Mouse (Mus musculus) effector memory CD4-positive, alpha-beta T cell, adult 5 months (primary cell): Measurements from ENCODE around the gene Fam187b. TPM values are rescaled to one million over a fixed set of nuclear protein-coding genes. Genes with fewer than 3 reads are reported as not detected.

Experiments used
- polyA plus RNA-seq: library from polyadenylated mRNA; unstranded; fragments of 100-300 nt; shearing (Covaris generic); gene quantifications from one replicate; pipeline ENCODE4 v1.2.1, GENCODE M21; 2017

The Fam187b gene
- 0.46 TPM for polyA plus RNA-seq

GRCm38 (mm10) chr7:30973501-30974289, at the start of gene Fam187b:
Gene Fam187b (plus strand): TSS chr7:30973790.

GRCm38 (mm10) chr7:30924581-30924980, 49.0 kb upstream of the Fam187b start, which contains the start of gene Hamp2:
Gene Hamp2 (minus strand): TSS chr7:30924681.

GRCm38 (mm10) chr7:30943909-30944635, 29.5 kb upstream of the Fam187b start, which contains the start of gene Hamp:
Gene Hamp (minus strand): TSS chr7:30944032.

GRCm38 (mm10) chr7:30956756-30957366, 16.7 kb upstream of the Fam187b start, which contains the start of gene Usf2:
Gene Usf2 (minus strand): TSS chr7:30956803.

GRCm38 (mm10) chr7:30973251-30973500, 414 bp upstream of the Fam187b start, which contains the start of gene Lsr:
Gene Lsr (minus strand): TSS chr7:30973464.

Other genes with a start within 250 kb of the Fam187b start
- gene Tmem147, start 244.2 kb upstream of the Fam187b start, polyA plus RNA-seq: 51.5 TPM
- gene Gapdhs, start 230.1 kb upstream of the Fam187b start, polyA plus RNA-seq: not detected
- gene Sbsn, start 222.3 kb upstream of the Fam187b start, polyA plus RNA-seq: 0.17 TPM
- gene Dmkn, start 210.0 kb upstream of the Fam187b start, polyA plus RNA-seq: not detected
- gene Krtdap, start 185.9 kb upstream of the Fam187b start, polyA plus RNA-seq: not detected
- gene Ffar2, start 150.0 kb upstream of the Fam187b start, polyA plus RNA-seq: not detected
- gene Ffar3, start 117.6 kb upstream of the Fam187b start, polyA plus RNA-seq: not detected
- gene Ffar1, start 112.2 kb upstream of the Fam187b start, polyA plus RNA-seq: 0.09 TPM
- 28.6 TPM for gene Cd22, start 93.4 kb upstream of the Fam187b start, polyA plus RNA-seq
- gene Mag, start 58.9 kb upstream of the Fam187b start, polyA plus RNA-seq: not detected
- gene Hamp2, start 49.1 kb upstream of the Fam187b start, polyA plus RNA-seq: not detected
- not detected for gene Hamp, start 29.8 kb upstream of the Fam187b start, polyA plus RNA-seq
- 10.7 TPM for gene Usf2, start 17.0 kb upstream of the Fam187b start, polyA plus RNA-seq
- gene Lsr, start 326 bp upstream of the Fam187b start, polyA plus RNA-seq: 7.7 TPM
- gene Fxyd5, start 68.7 kb downstream of the Fam187b start, polyA plus RNA-seq: 1,401 TPM
- not detected for gene Fxyd7, start 77.7 kb downstream of the Fam187b start, polyA plus RNA-seq
- not detected for gene Fxyd1, start 83.4 kb downstream of the Fam187b start, polyA plus RNA-seq
- gene Lgi4, start 85.6 kb downstream of the Fam187b start, polyA plus RNA-seq: not detected
- gene Fxyd3, start 102.9 kb downstream of the Fam187b start, polyA plus RNA-seq: not detected
- gene Hpn, start 141.5 kb downstream of the Fam187b start, polyA plus RNA-seq: 1.4 TPM
- gene Scn1b, start 153.2 kb downstream of the Fam187b start, polyA plus RNA-seq: not detected
- gene Gramd1a, start 182.1 kb downstream of the Fam187b start, polyA plus RNA-seq: 398 TPM